Mouse (Mus musculus) embryonic facial prominence, embryonic 10.5 days (tissue): ENCODE results near the gene Vmn1r52. TPM values are rescaled to one million over a fixed set of nuclear protein-coding genes. Genes with fewer than 3 reads are reported as not detected.
"Not testable (repeated sequence)": the region's sequence is repeated elsewhere in the genome, so short reads cannot be mapped to it uniquely, and the experiment has no call there.

ENCODE experiments used
- DNase-seq: peaks from one replicate; pipeline ENCODE4 v3.0.0-alpha.2; 2017; ENCODE audit warnings: low spot score
- H3K27ac ChIP-seq: fragments of 300-500 bp; sonication (generic); replicated peaks from 2 replicates; pipeline ENCODE4 v1.5.1; 2016; ENCODE audit warnings: mild to moderate bottlenecking
- H3K27me3 ChIP-seq: fragments of 300-500 bp; sonication (generic); replicated peaks from 2 replicates; pipeline ENCODE4 v1.6.1; 2016; ENCODE audit warnings: low read depth, mild to moderate bottlenecking; ENCODE audit not compliant: poor library complexity, severe bottlenecking
- H3K36me3 ChIP-seq: fragments of 300-500 bp; sonication (generic); replicated peaks from 2 replicates; pipeline ENCODE4 v1.6.1; 2016; ENCODE audit warnings: mild to moderate bottlenecking, moderate library complexity
- H3K4me1 ChIP-seq: fragments of 300-500 bp; sonication (generic); 2 replicates; pipeline ENCODE4 v1.6.1; 2016
- H3K4me3 ChIP-seq: fragments of 300-500 bp; sonication (generic); 2 replicates; pipeline ENCODE4 v1.5.1; 2016; ENCODE audit warnings: mild to moderate bottlenecking, moderate library complexity
- H3K9me3 ChIP-seq: fragments of 300-500 bp; sonication (generic); 2 replicates; pipeline ENCODE4 v1.6.1; 2016; ENCODE audit warnings: mild to moderate bottlenecking
- WGBS: fragments of 180-500 bp; shearing (Covaris S2); methylation state at CpG from one replicate; pipeline ENCODE4 v1.1.7; 2016; 5-methylcytosine and 5-hydroxymethylcytosine counted together
- polyA plus RNA-seq: library from polyadenylated mRNA; unstranded; fragments of >200 nt; fragmentation: Nextera tagmentation; extraction: Ambion mirVana; gene quantifications from 2 replicates; pipeline ENCODE4 v1.2.1, GENCODE M21; 2016

The Vmn1r52 gene
- not detected in 2 replicates for polyA plus RNA-seq

GRCm38 (mm10) chr6:90174508-90174907 lies at the start of gene Vmn1r52:
TSS of gene Vmn1r52 (plus strand) at chr6:90174808.
- 67% methylated on average over 2 of the region's 2 CpGs for WGBS
- no peak within 1 kb of the TSS for H3K27ac ChIP-seq
- no peaks in the 10 kb centered on the region for H3K4me1 ChIP-seq
- DNase-seq, result no peak
- no peak within 1 kb of the TSS for H3K4me3 ChIP-seq
- no peaks in the 10 kb centered on the region; the same call in 1 of the 2 replicates for H3K9me3 ChIP-seq
- H3K27me3 ChIP-seq, result no peaks in the 10 kb centered on the region
- H3K36me3 ChIP-seq, result no peaks in the 10 kb centered on the region

GRCm38 (mm10) chr6:90160139-90160538 lies 14.5 kb upstream of the Vmn1r52 start:
- 87% methylated on average over 3 of the region's 3 CpGs for WGBS
- H3K9me3 ChIP-seq, result peaks cover 5% of the 10 kb centered on the region; the same call in 1 of the 2 replicates
- H3K4me3 ChIP-seq, result no peak overlapping the region
- H3K36me3 ChIP-seq, result no peaks in the 10 kb centered on the region
- H3K27ac ChIP-seq, result no peak overlapping the region
- DNase-seq, result no peak
- H3K4me1 ChIP-seq, result no peaks in the 10 kb centered on the region
- H3K27me3 ChIP-seq, result no peaks in the 10 kb centered on the region

- not testable (repeated sequence) for H3K27me3 ChIP-seq, H3K9me3 ChIP-seq, H3K4me3 ChIP-seq, H3K4me1 ChIP-seq, DNase-seq, H3K27ac ChIP-seq, H3K36me3 ChIP-seq
- WGBS, result 82% methylated on average over 2 of the region's 2 CpGs
Observed at GRCm38 (mm10) chr6:90202493-90202892, 27.9 kb downstream of the Vmn1r52 start, which contains the start of gene V1ra8. TSS of gene V1ra8 (plus strand) at chr6:90202793.

GRCm38 (mm10) chr6:90224338-90224737 lies 49.7 kb downstream of the Vmn1r52 start, which contains the start of gene Vmn1r53:
TSS of gene Vmn1r53 (minus strand) at chr6:90224438.
- H3K4me3 ChIP-seq, result no peak within 1 kb of the TSS
- no peaks in the 10 kb centered on the region for H3K36me3 ChIP-seq
- no peaks in the 10 kb centered on the region for H3K27me3 ChIP-seq
- no peak for DNase-seq
- no peak within 1 kb of the TSS for H3K27ac ChIP-seq
- H3K9me3 ChIP-seq, result peaks cover 18% of the 10 kb centered on the region
- WGBS, result 82% methylated on average over 1 of the region's 1 CpGs
- no peaks in the 10 kb centered on the region for H3K4me1 ChIP-seq

Other genes with a start within 250 kb of the Vmn1r52 start
- gene Vmn1r45, start 234.2 kb upstream of the Vmn1r52 start, polyA plus RNA-seq, result not detected in 2 replicates
- not detected in 2 replicates for gene Vmn1r46, start 205.5 kb upstream of the Vmn1r52 start, polyA plus RNA-seq
- not detected in 2 replicates for gene Vmn1r47, start 158.7 kb upstream of the Vmn1r52 start, polyA plus RNA-seq
- gene Vmn1r48, start 138.0 kb upstream of the Vmn1r52 start, polyA plus RNA-seq, result not detected in 2 replicates
- gene Vmn1r49, start 96.3 kb upstream of the Vmn1r52 start, polyA plus RNA-seq, result not detected in 2 replicates
- gene Vmn1r50, start 73.4 kb upstream of the Vmn1r52 start, polyA plus RNA-seq, result not detected in 2 replicates
- gene Vmn1r51, start 52.2 kb upstream of the Vmn1r52 start, polyA plus RNA-seq, result not detected in 2 replicates
- not detected in 2 replicates for gene V1ra8, start 28.0 kb downstream of the Vmn1r52 start, polyA plus RNA-seq
- gene Vmn1r53, start 49.6 kb downstream of the Vmn1r52 start, polyA plus RNA-seq, result not detected in 2 replicates
- not detected in 2 replicates for gene Vmn1r54, start 71.5 kb downstream of the Vmn1r52 start, polyA plus RNA-seq
- not detected in 2 replicates for gene BC048671, start 126.4 kb downstream of the Vmn1r52 start, polyA plus RNA-seq
- gene Chst13, start 150.4 kb downstream of the Vmn1r52 start, polyA plus RNA-seq, result 0.09 and 0.11 TPM in 2 replicates
- 0.04 TPM in 1 of 2 replicates, not detected in the other for gene Uroc1, start 158.5 kb downstream of the Vmn1r52 start, polyA plus RNA-seq
- 6.0 and 7.2 TPM in 2 replicates for gene Zxdc, start 194.7 kb downstream of the Vmn1r52 start, polyA plus RNA-seq